Mouse (Mus musculus) neural tube, embryonic 13.5 days (tissue): ENCODE measurements around the gene Gnpnat1. TPM values are rescaled to one million over a fixed set of nuclear protein-coding genes. Genes with fewer than 3 reads are reported as not detected.

Experiments
- ATAC-seq: fragments of 200-750 bp; cut with Nextera tagmentation; 2 replicates; pipeline ENCODE4 v1.8.0; 2017; ENCODE audit warnings: low read depth, mild to moderate bottlenecking, moderate TSS enrichment, moderate library complexity
- H3K27ac ChIP-seq: fragments of 300-500 bp; sonication (generic); replicated peaks from 2 replicates; pipeline ENCODE4 v1.5.1; 2015; ENCODE audit warnings: moderate library complexity, mild to moderate bottlenecking, inconsistent platforms
- H3K27me3 ChIP-seq: fragments of 300-500 bp; sonication (generic); 2 replicates; pipeline ENCODE4 v1.6.1; 2015; ENCODE audit warnings: mild to moderate bottlenecking, inconsistent platforms
- H3K36me3 ChIP-seq: fragments of 300-500 bp; sonication (generic); 2 replicates; pipeline ENCODE4 v1.6.1; 2015; ENCODE audit warnings: mild to moderate bottlenecking, inconsistent platforms
- H3K4me1 ChIP-seq: fragments of 300-500 bp; sonication (generic); replicated peaks from 2 replicates; pipeline ENCODE4 v1.6.1; 2015; ENCODE audit warnings: inconsistent platforms
- H3K4me2 ChIP-seq: fragments of 300-500 bp; sonication (generic); 2 replicates; pipeline ENCODE4 v1.6.1; 2015; ENCODE audit warnings: inconsistent platforms, mild to moderate bottlenecking, moderate library complexity
- H3K4me3 ChIP-seq: fragments of 300-500 bp; sonication (generic); 2 replicates; pipeline ENCODE4 v1.5.1; 2015; ENCODE audit warnings: mild to moderate bottlenecking, inconsistent platforms
- H3K9ac ChIP-seq: fragments of 300-500 bp; sonication (generic); 2 replicates; pipeline ENCODE4 v1.6.1; 2015; ENCODE audit warnings: moderate library complexity, mild to moderate bottlenecking, inconsistent platforms
- H3K9me3 ChIP-seq: fragments of 300-500 bp; sonication (generic); 2 replicates; pipeline ENCODE4 v1.6.1; 2016; ENCODE audit warnings: inconsistent platforms
- WGBS: fragments of 180-500 bp; shearing (Covaris S2); methylation state at CpG from one replicate; pipeline ENCODE4 v1.1.7; 2015; 5-methylcytosine and 5-hydroxymethylcytosine counted together
- polyA plus RNA-seq: library from polyadenylated mRNA; unstranded; fragments of >200 nt; fragmentation: Nextera tagmentation; extraction: Ambion mirVana; gene quantifications from 2 replicates; pipeline ENCODE4 v1.2.1, GENCODE M21; 2015

Gene Gnpnat1
- polyA plus RNA-seq, 1 experiment from 2014 or later = 29.9 TPM

- Histone ChIP-seq H3K9me3 (no peaks in the 10 kb centered on the region), H3K9ac (no peak overlapping the region), H3K4me1 (no peaks in the 10 kb centered on the region; the same call in 1 of the 2 replicates), H3K4me3 (no peak overlapping the region), H3K36me3 (no peaks in the 10 kb centered on the region), H3K27me3 (no peaks in the 10 kb centered on the region), H3K4me2 (no peak overlapping the region), H3K27ac (no peak overlapping the region)
- 63% methylated on average over 19 of the region's 19 CpGs for WGBS
- ATAC-seq = no peak
Measured at GRCm38 (mm10) chr14:45438250-45438930, 33.7 kb upstream of the Gnpnat1 start.

GRCm38 (mm10) chr14:45434220-45434619 is 29.5 kb upstream of the Gnpnat1 start:
- Histone ChIP-seq H3K27ac (no peak overlapping the region), H3K36me3 (no peaks in the 10 kb centered on the region), H3K4me2 (no peak overlapping the region), H3K4me1 (no peaks in the 10 kb centered on the region), H3K9ac (no peak overlapping the region), H3K9me3 (peaks cover 5% of the 10 kb centered on the region; the same call in 1 of the 2 replicates), H3K27me3 (no peaks in the 10 kb centered on the region), H3K4me3 (no peak overlapping the region)
- ATAC-seq = no peak
- 76% methylated on average over 6 of the region's 6 CpGs for WGBS

GRCm38 (mm10) chr14:45432003-45432402 is 27.3 kb upstream of the Gnpnat1 start:
- 65% methylated on average over 4 of the region's 4 CpGs for WGBS
- Histone ChIP-seq H3K4me2 (no peak overlapping the region), H3K4me1 (no peaks in the 10 kb centered on the region), H3K9ac (no peak overlapping the region), H3K4me3 (no peak overlapping the region), H3K9me3 (peaks cover 5% of the 10 kb centered on the region; the same call in 1 of the 2 replicates), H3K27ac (no peak overlapping the region), H3K36me3 (no peaks in the 10 kb centered on the region), H3K27me3 (no peaks in the 10 kb centered on the region)
- no peak for ATAC-seq

DNA sequence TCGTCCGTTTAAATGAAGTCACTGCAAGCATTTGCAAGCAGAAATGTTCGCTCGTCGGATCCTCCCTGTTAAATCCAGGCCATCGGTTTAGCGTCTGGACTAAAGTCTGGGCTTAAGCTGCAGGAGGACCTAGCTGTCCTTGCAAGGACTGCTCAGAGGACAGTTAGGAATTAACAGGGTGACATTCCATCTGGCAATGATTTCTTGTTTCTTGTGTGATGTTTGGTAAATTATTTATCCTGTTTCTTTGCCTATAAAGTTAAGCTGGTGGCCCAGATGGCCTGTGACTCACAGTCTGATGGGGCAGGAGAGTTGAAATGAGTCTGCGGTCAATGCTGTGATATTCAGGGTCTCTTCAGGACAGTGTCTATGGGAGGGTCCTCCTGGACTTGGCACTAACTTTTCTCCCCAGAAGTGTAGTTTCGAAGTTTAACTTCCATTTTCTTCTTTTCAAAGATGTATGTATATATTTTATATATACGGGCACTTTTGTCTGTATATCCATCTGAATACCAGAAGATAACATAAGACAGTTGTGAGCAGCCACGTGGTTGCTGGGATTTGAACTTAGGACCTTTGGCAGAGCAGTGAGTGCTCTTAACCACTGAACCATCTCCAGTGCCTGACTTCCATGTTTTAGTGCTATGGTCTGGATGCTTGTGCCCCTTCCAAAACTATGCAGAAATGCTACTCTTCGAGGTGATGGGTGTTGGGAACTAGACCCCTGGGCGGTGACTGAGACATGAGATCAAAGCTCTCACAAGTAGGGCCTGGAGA is 25.5 kb upstream of the Gnpnat1 start:
- WGBS = 93% methylated on average over 13 of the region's 13 CpGs
- H3K36me3 ChIP-seq = no peaks in the 10 kb centered on the region

GRCm38 (mm10) chr14:45423220-45423619 is 18.5 kb upstream of the Gnpnat1 start:
- H3K4me2 ChIP-seq = no peak overlapping the region
- ATAC-seq = peak; percentile 80
- H3K9me3 ChIP-seq = peaks cover 3% of the 10 kb centered on the region; the same call in 1 of the 2 replicates
- 14% methylated on average over 5 of the region's 5 CpGs for WGBS
- H3K36me3 ChIP-seq = no peaks in the 10 kb centered on the region
- no peak overlapping the region for H3K9ac ChIP-seq
- H3K4me3 ChIP-seq = no peak overlapping the region
- H3K27ac ChIP-seq = no peak overlapping the region
- no peaks in the 10 kb centered on the region for H3K4me1 ChIP-seq
- no peaks in the 10 kb centered on the region for H3K27me3 ChIP-seq

More for the DNA sequence above, 25.5 kb upstream of the Gnpnat1 start:
- H3K9me3 ChIP-seq = peaks cover 8% of the 10 kb centered on the region
- H3K4me2 ChIP-seq = no peak overlapping the region
- H3K27ac ChIP-seq = no peak overlapping the region
- no peak overlapping the region for H3K9ac ChIP-seq
- no peaks in the 10 kb centered on the region for H3K27me3 ChIP-seq
- no peaks in the 10 kb centered on the region for H3K4me1 ChIP-seq
- H3K4me3 ChIP-seq = no peak overlapping the region
- ATAC-seq = no peak

DNA sequence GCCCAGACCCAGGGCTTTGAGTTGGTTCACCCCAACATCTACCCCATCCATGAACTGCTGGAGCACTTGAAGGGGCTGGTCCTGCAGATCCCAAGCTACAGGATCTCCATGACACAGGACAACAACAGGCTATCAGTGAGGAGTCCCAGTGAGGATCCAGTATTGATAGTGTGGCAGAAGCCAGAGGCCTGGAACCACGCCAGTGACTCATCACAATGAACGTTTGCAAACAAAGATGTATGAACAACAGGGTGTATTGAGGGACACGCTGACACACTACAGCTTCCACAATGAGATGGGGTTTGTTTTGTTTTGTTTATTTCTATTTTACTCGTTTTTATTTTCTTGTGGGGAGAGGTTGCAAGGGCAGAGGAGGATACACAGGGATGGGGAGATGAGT is 17.7 kb upstream of the Gnpnat1 start:
- no peak overlapping the region for H3K4me2 ChIP-seq
- H3K4me3 ChIP-seq = no peak overlapping the region
- no peaks in the 10 kb centered on the region for H3K4me1 ChIP-seq
- no peak overlapping the region for H3K9ac ChIP-seq
- H3K9me3 ChIP-seq = peaks cover 3% of the 10 kb centered on the region; the same call in 1 of the 2 replicates
- H3K27me3 ChIP-seq = no peaks in the 10 kb centered on the region
- no peak overlapping the region for H3K27ac ChIP-seq
- WGBS = 72% methylated on average over 4 of the region's 4 CpGs
- H3K36me3 ChIP-seq = no peaks in the 10 kb centered on the region
- ATAC-seq = 0 out of 2 replicates have a peak, but pooled peaks have one; percentile 19

- H3K4me2 ChIP-seq = no peak overlapping the region
- 84% methylated on average over 4 of the region's 4 CpGs for whole genome bisulfite sequencing
- no peak overlapping the region for H3K9ac ChIP-seq
- H3K9me3 ChIP-seq = no peaks in the 10 kb centered on the region
- H3K4me3 ChIP-seq = no peak overlapping the region
- no peak for ATAC-seq
- H3K27me3 ChIP-seq = no peaks in the 10 kb centered on the region
- H3K27ac ChIP-seq = no peak overlapping the region
- H3K36me3 ChIP-seq = no peaks in the 10 kb centered on the region
- H3K4me1 ChIP-seq = no peaks in the 10 kb centered on the region
Measured at GRCm38 (mm10) chr14:45419323-45419722, 14.6 kb upstream of the Gnpnat1 start.

GRCm38 (mm10) chr14:45418553-45418952 is 13.8 kb upstream of the Gnpnat1 start:
- WGBS = 89% methylated on average over 3 of the region's 3 CpGs
- H3K9me3 ChIP-seq = no peaks in the 10 kb centered on the region
- H3K4me1 ChIP-seq = no peaks in the 10 kb centered on the region
- no peak overlapping the region for H3K4me3 ChIP-seq
- no peak overlapping the region for H3K27ac ChIP-seq
- ATAC-seq = no peak
- no peaks in the 10 kb centered on the region for H3K36me3 ChIP-seq
- H3K4me2 ChIP-seq = no peak overlapping the region
- H3K9ac ChIP-seq = no peak overlapping the region
- no peaks in the 10 kb centered on the region for H3K27me3 ChIP-seq

- Histone ChIP-seq H3K9me3 (no peaks in the 10 kb centered on the region), H3K27ac (no peak overlapping the region), H3K4me1 (no peaks in the 10 kb centered on the region), H3K9ac (no peak overlapping the region), H3K36me3 (no peaks in the 10 kb centered on the region), H3K4me2 (no peak overlapping the region), H3K4me3 (no peak overlapping the region), H3K27me3 (no peaks in the 10 kb centered on the region)
- 92% methylated on average over 4 of the region's 4 CpGs for WGBS
- ATAC-seq = no peak
Measured at GRCm38 (mm10) chr14:45416265-45416664, 11.6 kb upstream of the Gnpnat1 start.

DNA sequence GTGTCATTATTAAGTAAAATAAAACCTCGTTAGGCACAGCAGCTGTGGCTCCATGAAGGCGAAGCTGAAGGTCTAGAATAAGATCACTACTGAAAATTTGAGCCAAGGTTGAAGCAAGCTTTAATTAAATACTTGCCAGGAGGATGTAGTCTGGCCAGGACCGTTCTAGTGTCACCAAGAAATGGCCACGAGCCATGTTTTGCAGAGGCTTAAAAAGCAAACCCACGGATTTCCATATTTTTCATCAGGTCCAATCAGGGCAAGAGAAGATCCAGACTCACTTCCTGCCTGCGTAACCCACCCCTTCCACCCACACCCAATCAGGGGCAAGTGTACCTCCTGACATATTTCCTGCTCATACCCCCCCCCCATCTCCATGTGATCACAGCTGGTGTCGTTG is 1.1 kb downstream of the Gnpnat1 start:
- Histone ChIP-seq H3K36me3 (no peaks in the 10 kb centered on the region), H3K4me2 (no peak overlapping the region), H3K27me3 (no peaks in the 10 kb centered on the region), H3K9ac (no peak overlapping the region), H3K4me3 (no peak overlapping the region), H3K9me3 (no peaks in the 10 kb centered on the region), H3K4me1 (no peaks in the 10 kb centered on the region), H3K27ac (no peak overlapping the region)
- no peak for ATAC-seq
- WGBS = 84% methylated on average over 7 of the region's 7 CpGs

GRCm38 (mm10) chr14:45399836-45400235 is 4.9 kb downstream of the Gnpnat1 start:
- Histone ChIP-seq H3K36me3 (no peaks in the 10 kb centered on the region), H3K27me3 (no peaks in the 10 kb centered on the region), H3K9ac (no peak overlapping the region), H3K27ac (no peak overlapping the region), H3K9me3 (no peaks in the 10 kb centered on the region), H3K4me2 (no peak overlapping the region), H3K4me1 (no peaks in the 10 kb centered on the region), H3K4me3 (no peak overlapping the region)
- 83% methylated on average over 3 of the region's 3 CpGs for WGBS
- ATAC-seq = no peak

DNA sequence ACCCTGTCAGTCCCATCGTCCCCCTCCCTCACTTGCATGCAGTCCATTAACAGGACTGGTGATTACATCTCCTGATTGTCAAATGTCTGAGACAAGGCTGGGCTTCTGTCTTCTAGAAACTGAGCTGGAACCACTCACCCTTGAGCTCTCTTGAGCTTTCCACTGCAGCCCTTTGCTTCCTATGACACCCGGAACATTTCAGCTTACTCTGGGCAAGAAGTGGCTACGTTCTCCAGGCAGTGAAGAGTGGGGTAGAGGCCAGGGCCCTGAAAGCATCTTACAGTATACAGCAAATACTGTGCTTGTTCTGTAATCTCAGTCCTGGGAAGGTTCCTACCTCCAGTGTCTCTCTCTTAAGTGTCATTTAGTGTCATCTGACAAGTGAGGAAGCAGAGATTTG is 15.5 kb downstream of the Gnpnat1 start:
- peak; percentile 70; the same call in 1 of the 2 replicates for ATAC-seq

More for the DNA sequence above, 15.5 kb downstream of the Gnpnat1 start:
- H3K4me1 ChIP-seq = peaks cover 19% of the 10 kb centered on the region
- no peaks in the 10 kb centered on the region for H3K27me3 ChIP-seq
- peak overlapping the region; percentile 75 for H3K27ac ChIP-seq
- H3K4me3 ChIP-seq = peak overlapping the region; percentile 84
- no peaks in the 10 kb centered on the region for H3K9me3 ChIP-seq
- WGBS = 26% methylated on average over 3 of the region's 3 CpGs
- no peaks in the 10 kb centered on the region for H3K36me3 ChIP-seq
- peak overlapping the region; percentile 81 for H3K4me2 ChIP-seq
- H3K9ac ChIP-seq = peak overlapping the region; percentile 92
